Mouse (Mus musculus) hindbrain, embryonic 11.5 days (tissue): Measurements from ENCODE around the gene Parp1. TPM values are rescaled to one million over a fixed set of nuclear protein-coding genes. Genes with fewer than 3 reads are reported as not detected.

Source experiments
- ATAC-seq: fragments of 200-750 bp; cut with Nextera tagmentation; 2 replicates; pipeline ENCODE4 v1.8.0; 2017; ENCODE audit warnings: mild to moderate bottlenecking, moderate TSS enrichment, moderate library complexity; ENCODE audit not compliant: low FRiP score
- DNase-seq: peaks from one replicate; pipeline ENCODE4 v3.0.0-alpha.2; 2015; ENCODE audit warnings: low spot score
- H3K27ac ChIP-seq: fragments of 300-500 bp; sonication (generic); 2 replicates; pipeline ENCODE4 v1.5.1; 2014; ENCODE audit warnings: mild to moderate bottlenecking, low read depth, low read length
- H3K27me3 ChIP-seq: fragments of 300-500 bp; sonication (generic); 2 replicates; pipeline ENCODE4 v1.6.1; 2014; ENCODE audit warnings: mild to moderate bottlenecking, low read length, moderate library complexity, mixed read lengths; ENCODE audit not compliant: control insufficient read depth, insufficient read depth
- H3K36me3 ChIP-seq: fragments of 300-500 bp; sonication (generic); 2 replicates; pipeline ENCODE4 v1.6.1; 2014; ENCODE audit warnings: mild to moderate bottlenecking, low read length, moderate library complexity, mixed read lengths; ENCODE audit not compliant: control insufficient read depth, insufficient read depth
- H3K4me1 ChIP-seq: fragments of 300-500 bp; sonication (generic); replicated peaks from 2 replicates; pipeline ENCODE4 v1.6.1; 2014; ENCODE audit warnings: low read length, mixed read lengths; ENCODE audit not compliant: control insufficient read depth, insufficient read depth
- H3K4me2 ChIP-seq: fragments of 300-500 bp; sonication (generic); replicated peaks from 2 replicates; pipeline ENCODE4 v1.6.1; 2014; ENCODE audit warnings: mild to moderate bottlenecking, low read depth, low read length
- H3K4me3 ChIP-seq: fragments of 300-500 bp; sonication (generic); 2 replicates; pipeline ENCODE4 v1.5.1; 2014; ENCODE audit warnings: low read depth, low read length
- H3K9ac ChIP-seq: fragments of 300-500 bp; sonication (generic); 2 replicates; pipeline ENCODE4 v1.6.1; 2014; ENCODE audit warnings: low read depth, low read length
- H3K9me3 ChIP-seq: fragments of 300-500 bp; sonication (generic); 2 replicates; pipeline ENCODE4 v1.6.1; 2016; ENCODE audit warnings: low read length; ENCODE audit not compliant: control insufficient read depth
- WGBS: fragments of 180-500 bp; shearing (Covaris S2); extraction: QIAGEN DNeasy Blood & Tissue Kit; methylation state at CpG from one replicate; pipeline ENCODE4 v1.1.7; 2014; 5-methylcytosine and 5-hydroxymethylcytosine counted together
- polyA plus RNA-seq: library from polyadenylated mRNA; unstranded; fragments of >200 nt; fragmentation: Nextera tagmentation; extraction: Ambion mirVana; gene quantifications from 2 replicates; pipeline ENCODE4 v1.2.1, GENCODE M21; 2014

Gene Parp1
- polyA plus RNA-seq, 1 experiment from 2014 or later = 141 TPM

DNA sequence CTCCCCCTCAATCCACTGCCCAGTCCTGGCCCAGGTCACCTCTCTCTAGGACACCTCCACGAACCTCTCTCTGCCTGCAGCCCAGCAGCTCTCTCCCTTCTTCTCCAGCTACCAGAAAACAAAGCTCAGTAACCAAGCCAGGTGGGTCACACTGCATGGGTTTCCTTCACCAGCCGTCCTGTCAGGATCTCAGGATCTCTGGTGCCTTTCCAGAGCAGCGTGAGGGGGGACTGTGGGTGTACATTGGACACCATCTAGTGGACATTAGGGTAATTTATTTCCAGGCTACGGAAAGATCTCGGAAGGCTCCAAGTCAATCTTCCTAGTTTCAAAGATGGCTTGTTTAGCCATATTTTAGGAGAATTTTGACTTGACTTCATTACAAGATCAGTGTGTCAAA is 18.0 kb upstream of the Parp1 start:
- Histone ChIP-seq H3K4me3 (no peak overlapping the region), H3K9me3 (no peaks in the 10 kb centered on the region), H3K4me1 (peaks cover 2% of the 10 kb centered on the region), H3K9ac (no peak overlapping the region), H3K27me3 (peaks cover 2% of the 10 kb centered on the region), H3K4me2 (no peak overlapping the region), H3K36me3 (no peaks in the 10 kb centered on the region), H3K27ac (no peak overlapping the region)
- ATAC-seq = no peak
- peak; percentile 61 for DNase-seq
- WGBS = 23% methylated on average over 5 of the region's 5 CpGs

DNA sequence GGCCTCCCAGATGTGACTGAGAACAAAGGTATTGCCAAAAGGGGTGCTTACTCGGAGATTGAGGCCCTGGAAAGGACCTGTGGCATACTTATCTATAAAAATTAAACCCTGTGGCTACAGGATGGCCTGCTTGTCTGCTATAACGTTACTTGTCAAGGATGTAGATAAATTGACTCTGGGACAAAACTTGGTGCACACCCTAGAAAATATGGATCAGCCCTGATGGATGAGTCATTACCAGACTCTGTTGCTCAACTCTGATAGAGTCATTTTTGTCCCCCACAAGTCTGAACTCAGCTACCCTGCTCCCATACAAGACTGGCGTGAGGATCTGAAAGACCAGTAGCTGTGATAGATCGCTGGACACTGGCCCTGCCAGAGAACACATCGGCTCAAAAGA is 11.8 kb upstream of the Parp1 start:
- Histone ChIP-seq H3K4me1 (no peaks in the 10 kb centered on the region), H3K4me3 (no peak overlapping the region), H3K27ac (no peak overlapping the region), H3K36me3 (no peaks in the 10 kb centered on the region), H3K4me2 (no peak overlapping the region), H3K9me3 (no peaks in the 10 kb centered on the region), H3K9ac (no peak overlapping the region), H3K27me3 (no peaks in the 10 kb centered on the region)
- WGBS = 81% methylated on average over 5 of the region's 5 CpGs
- ATAC-seq = no peak
- no peak for DNase-seq

DNA sequence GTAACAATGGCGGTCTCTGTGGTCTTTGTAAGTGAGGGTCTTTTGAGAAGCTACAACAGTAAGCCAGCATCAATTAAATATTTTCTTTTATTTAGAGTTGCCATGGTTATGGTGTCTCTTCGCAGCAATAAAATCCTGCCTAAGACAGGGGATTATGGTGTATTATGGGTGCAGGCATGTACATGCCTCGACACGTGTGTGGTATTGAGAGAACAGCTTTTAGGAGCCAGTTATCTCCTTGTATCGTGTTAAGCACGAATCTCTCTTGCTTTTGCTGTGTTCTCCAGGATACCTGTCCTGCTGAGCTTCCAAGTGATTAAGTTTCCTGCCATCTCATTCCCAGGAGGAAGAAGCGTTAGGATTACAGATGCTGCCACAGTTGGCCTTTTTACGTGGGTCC is 9.3 kb upstream of the Parp1 start:
- no peak for DNase-seq
- ATAC-seq = no peak
- WGBS = 72% methylated on average over 8 of the region's 8 CpGs
- no peak overlapping the region for H3K4me2 ChIP-seq
- no peaks in the 10 kb centered on the region for H3K4me1 ChIP-seq
- H3K9me3 ChIP-seq = no peaks in the 10 kb centered on the region
- no peaks in the 10 kb centered on the region for H3K27me3 ChIP-seq
- H3K36me3 ChIP-seq = no peaks in the 10 kb centered on the region
- no peak overlapping the region for H3K27ac ChIP-seq
- H3K4me3 ChIP-seq = no peak overlapping the region
- no peak overlapping the region for H3K9ac ChIP-seq

DNA sequence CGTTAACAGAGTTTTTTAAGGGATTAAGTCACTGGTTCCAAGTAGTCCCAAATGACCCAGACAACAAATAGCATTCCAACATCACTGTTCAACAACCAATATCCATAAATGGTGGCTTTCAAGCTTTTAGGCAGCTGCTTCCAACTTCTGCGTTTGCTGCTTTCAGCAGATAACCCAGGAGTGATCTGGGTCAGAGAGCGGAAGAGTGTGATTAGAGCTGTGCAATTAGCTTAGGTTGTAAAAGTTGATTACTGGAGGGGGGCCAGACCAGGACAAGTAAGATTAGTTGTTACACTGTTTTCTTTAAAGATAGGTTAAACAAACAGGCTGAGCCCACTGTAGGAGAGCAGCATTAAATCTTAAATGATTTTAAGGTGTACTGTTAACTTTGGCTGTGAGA is 7.5 kb upstream of the Parp1 start:
- Histone ChIP-seq H3K27me3 (no peaks in the 10 kb centered on the region), H3K27ac (no peak overlapping the region), H3K36me3 (no peaks in the 10 kb centered on the region), H3K9ac (no peak overlapping the region), H3K4me3 (no peak overlapping the region), H3K9me3 (no peaks in the 10 kb centered on the region), H3K4me1 (no peaks in the 10 kb centered on the region), H3K4me2 (no peak overlapping the region)
- WGBS = 80% methylated on average over 3 of the region's 3 CpGs
- DNase-seq = no peak
- no peak for ATAC-seq

DNA sequence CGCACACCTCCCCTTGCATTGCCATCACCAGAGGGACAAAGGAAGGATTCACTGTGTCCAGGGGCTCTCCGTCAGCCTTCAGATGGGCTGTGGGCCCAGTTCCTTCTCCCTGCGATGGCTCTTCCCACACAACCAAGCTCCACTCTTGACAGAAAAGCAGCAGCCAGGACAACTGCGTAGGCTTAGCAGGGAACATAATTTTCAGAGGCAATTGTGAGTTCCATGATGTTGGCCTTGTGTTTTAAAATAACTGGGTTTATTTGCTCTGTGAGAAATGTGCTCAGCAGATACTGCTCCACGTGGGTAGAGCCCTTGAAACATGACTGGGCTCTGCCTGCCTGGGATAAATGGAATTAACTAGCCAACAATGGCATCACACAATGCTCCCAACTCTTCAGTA is 3.8 kb upstream of the Parp1 start:
- H3K4me3 ChIP-seq = no peak overlapping the region
- H3K4me2 ChIP-seq = no peak overlapping the region
- H3K27ac ChIP-seq = no peak overlapping the region
- H3K36me3 ChIP-seq = no peaks in the 10 kb centered on the region
- H3K9ac ChIP-seq = no peak overlapping the region
- 79% methylated on average over 5 of the region's 5 CpGs for whole genome bisulfite sequencing
- no peaks in the 10 kb centered on the region for H3K9me3 ChIP-seq
- DNase-seq (no peak), ATAC-seq (no peak)
- no peaks in the 10 kb centered on the region for H3K27me3 ChIP-seq
- H3K4me1 ChIP-seq = 0 out of 2 replicates have a peak, but pooled peaks cover 2% of the 10 kb centered on the region

DNA sequence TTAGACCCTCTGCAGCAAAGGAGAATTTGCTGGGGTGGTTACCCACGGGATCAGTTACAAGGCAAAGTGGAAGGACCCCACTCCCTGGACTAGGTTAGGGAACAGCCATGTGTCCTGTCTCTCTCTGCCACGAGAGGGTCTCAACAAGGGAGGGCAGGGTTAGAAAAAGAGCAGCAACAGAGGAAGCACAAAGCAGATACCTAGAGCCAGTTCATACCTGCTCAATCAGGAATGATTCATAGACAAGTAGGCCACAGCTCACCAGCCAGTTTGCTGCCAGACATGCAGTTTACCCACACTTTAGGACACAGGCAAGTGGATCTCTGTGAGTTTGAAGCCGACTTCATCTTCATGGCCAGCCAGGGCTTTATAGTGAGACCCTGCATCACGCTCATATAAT is 963 bp upstream of the Parp1 start:
- Histone ChIP-seq H3K27ac (no peak overlapping the region), H3K4me2 (no peak overlapping the region), H3K4me3 (no peak overlapping the region), H3K9ac (no peak overlapping the region), H3K4me1 (peaks cover 5% of the 10 kb centered on the region; the same call in 1 of the 2 replicates), H3K27me3 (no peaks in the 10 kb centered on the region), H3K36me3 (no peaks in the 10 kb centered on the region), H3K9me3 (no peaks in the 10 kb centered on the region)
- no peak for DNase-seq
- ATAC-seq = no peak
- 81% methylated on average over 4 of the region's 4 CpGs for WGBS

DNA sequence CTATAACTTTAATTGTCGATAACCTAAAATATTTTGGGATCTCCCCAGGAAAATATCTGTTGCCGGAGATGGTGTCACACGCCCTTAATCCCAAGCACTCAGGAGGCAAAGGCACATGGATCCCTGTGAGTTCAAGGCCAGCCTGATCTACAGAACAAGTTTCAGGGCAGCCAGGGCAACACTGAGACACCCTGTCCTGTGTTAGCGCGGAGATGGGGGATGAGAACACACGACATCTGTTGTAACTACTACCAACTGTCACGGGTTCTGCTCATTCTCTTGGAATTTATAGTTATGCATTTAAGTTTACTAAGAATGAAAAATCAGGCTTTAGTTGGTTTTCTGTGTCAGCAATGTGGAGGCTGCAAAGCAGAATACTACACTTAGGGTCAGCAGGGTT is 476 bp upstream of the Parp1 start:
- DNase-seq (no peak), ATAC-seq (peak; percentile 39)
- peak overlapping the region; percentile 92; the same call in 1 of the 2 replicates for H3K4me3 ChIP-seq
- H3K4me2 ChIP-seq = peak overlapping the region; percentile 88
- no peak overlapping the region for H3K27ac ChIP-seq
- WGBS = 43% methylated on average over 7 of the region's 7 CpGs
- H3K9me3 ChIP-seq = no peaks in the 10 kb centered on the region
- peak overlapping the region; percentile 20; the same call in 1 of the 2 replicates for H3K9ac ChIP-seq
- H3K4me1 ChIP-seq = peaks cover 5% of the 10 kb centered on the region; the same call in 1 of the 2 replicates
- H3K27me3 ChIP-seq = no peaks in the 10 kb centered on the region
- no peaks in the 10 kb centered on the region for H3K36me3 ChIP-seq

DNA sequence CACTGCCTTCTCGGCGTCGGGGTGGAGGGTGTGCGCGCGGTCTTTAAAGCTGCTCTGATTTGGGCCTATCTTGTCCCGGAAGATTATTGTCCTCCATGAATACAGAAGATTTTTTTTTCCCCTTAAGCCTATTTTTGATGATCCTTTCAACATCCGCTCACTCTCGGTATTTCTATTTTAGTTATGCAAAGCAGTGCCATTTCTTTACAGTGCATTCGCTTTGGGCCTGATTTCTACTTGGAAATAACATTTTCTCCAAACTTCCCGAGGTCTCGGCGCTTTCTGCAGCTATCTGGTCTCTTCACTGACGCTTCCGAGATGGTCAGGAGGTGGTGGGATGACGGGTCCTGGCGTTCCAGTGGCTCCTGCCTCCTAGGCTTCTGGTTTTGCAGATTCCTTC is 729 bp downstream of the Parp1 start:
- Histone ChIP-seq H3K27me3 (no peaks in the 10 kb centered on the region), H3K9ac (peak overlapping the region; percentile 96), H3K4me2 (peak overlapping the region; percentile 88), H3K36me3 (peaks cover 4% of the 10 kb centered on the region; the same call in 1 of the 2 replicates), H3K9me3 (no peaks in the 10 kb centered on the region), H3K27ac (peak overlapping the region; percentile 85), H3K4me1 (peaks cover 5% of the 10 kb centered on the region; the same call in 1 of the 2 replicates), H3K4me3 (peak overlapping the region; percentile 92)
- no peak for ATAC-seq
- 1% methylated on average over 17 of the region's 17 CpGs for WGBS
- no peak for DNase-seq

DNA sequence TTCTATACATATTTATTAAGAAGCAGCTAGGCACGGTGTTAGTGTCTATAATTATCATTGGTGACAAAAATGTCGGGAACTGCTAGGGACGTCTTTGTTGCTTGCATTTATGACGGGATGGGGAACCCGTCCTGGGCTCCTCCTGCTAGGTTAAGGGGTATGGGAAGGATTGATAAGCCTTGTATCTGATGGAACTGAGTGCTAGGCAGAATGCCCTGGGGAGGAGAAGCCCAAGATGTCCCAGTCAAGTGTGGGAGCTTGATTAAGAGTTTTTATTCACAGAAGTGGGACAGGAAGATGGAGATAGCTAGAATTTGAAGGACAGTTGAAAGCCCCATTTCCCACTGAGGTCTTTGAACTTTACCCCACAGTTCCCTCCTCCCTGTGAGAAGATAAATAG is 1.5 kb downstream of the Parp1 start:
- 17% methylated on average over 5 of the region's 5 CpGs for WGBS
- DNase-seq (no peak), ATAC-seq (no peak)
- peak overlapping the region; percentile 96 for H3K9ac ChIP-seq
- peaks cover 4% of the 10 kb centered on the region; the same call in 1 of the 2 replicates for H3K36me3 ChIP-seq
- H3K27me3 ChIP-seq = no peaks in the 10 kb centered on the region
- H3K4me1 ChIP-seq = peaks cover 5% of the 10 kb centered on the region; the same call in 1 of the 2 replicates
- H3K9me3 ChIP-seq = no peaks in the 10 kb centered on the region
- H3K4me2 ChIP-seq = peak overlapping the region; percentile 88
- H3K27ac ChIP-seq = no peak overlapping the region
- peak overlapping the region; percentile 92 for H3K4me3 ChIP-seq
